Mouse (Mus musculus): ENCODE measurements around the gene Arsg. TPM values are rescaled to one million over a fixed set of nuclear protein-coding genes. Genes with fewer than 3 reads are reported as not detected.

Gene Arsg
- polyA plus RNA-seq (2015; fragmentation: Nextera tagmentation; extraction: Ambion mirVana), result 4.7 and 5.4 TPM in 2 replicates

DNA sequence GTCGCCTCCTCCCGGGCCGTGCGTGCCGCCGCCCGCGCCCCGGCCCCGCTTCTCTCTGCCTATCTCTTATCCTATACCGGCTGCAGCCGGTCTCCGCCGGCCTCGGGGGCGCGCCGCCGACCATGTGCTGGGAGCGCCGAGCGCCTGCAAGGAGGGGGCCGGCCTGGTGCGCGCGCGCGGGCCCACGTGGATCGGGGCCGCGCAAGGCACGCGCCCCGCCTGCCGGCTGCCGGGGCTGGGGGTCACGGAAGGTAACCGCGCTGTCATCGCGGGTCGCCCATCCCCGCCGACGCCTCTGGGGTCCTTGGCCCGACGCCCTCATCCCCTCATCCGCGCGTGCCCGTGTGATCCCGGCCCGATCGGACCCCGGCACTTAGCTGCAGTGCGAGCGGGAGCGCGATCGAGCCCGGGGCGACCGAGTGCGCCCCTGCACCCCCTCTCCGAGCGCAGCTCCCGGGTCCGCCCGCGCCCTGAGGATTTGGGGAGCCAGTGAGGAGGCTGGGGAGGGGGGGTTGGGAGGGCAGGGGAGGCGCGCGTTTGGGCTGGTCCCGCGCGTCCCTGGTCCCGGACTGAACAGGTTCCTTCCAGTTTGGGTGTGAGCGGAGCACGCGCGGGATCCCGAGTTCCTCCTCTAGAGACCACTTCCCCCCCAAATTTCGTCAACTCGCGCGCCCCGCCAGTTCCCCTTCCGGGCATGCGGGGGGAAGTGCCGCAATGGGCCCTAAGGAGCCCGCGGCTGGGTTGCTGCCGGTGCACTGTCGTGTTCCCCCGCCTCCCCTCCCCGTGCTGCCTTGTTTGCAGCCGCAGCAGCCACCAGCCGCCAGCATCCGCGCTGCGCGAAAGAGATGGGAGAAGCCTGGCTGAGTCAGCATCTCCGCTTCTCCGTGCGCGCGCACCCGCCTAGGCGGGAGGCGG lies at the start of gene Arsg, which contains the start of gene Slc16a6:
TSS of gene Arsg (plus strand) at position 204 of the 915 bp plus-strand sequence.
TSS of gene Slc16a6 (minus strand) at position 428 of the 915 bp plus-strand sequence.
- Histone ChIP-seq H3K27ac (peak within 1 kb of the TSS; percentile 93), H3K4me3 (replicated peaks) (peak within 1 kb of the TSS; percentile 73), H3K4me2 (peak within 1 kb of the TSS; percentile 96), H3K9me3 (replicated peaks) (no peaks in the 10 kb centered on the region), H3K9ac (peak within 1 kb of the TSS; percentile 94), H3K36me3 (no peaks in the 10 kb centered on the region), H3K4me1 (peaks cover 50% of the 10 kb centered on the region), H3K27me3 (0 out of 2 replicates have a peak, but pooled peaks cover 4% of the 10 kb centered on the region)
- ATAC-seq (replicated peaks; ENCODE audit: low FRiP score), result peak; percentile 90
- under 1% methylated on average over 105 of the region's 111 CpGs for WGBS

GRCm38 (mm10) chr11:109425392-109426271 lies 47.5 kb upstream of the Arsg start, which contains the start of gene Amz2:
TSS of gene Amz2 (plus strand) at chr11:109425946.
- H3K4me2 ChIP-seq, result peak within 1 kb of the TSS; percentile 75
- H3K27ac ChIP-seq, result peak within 1 kb of the TSS; percentile 95
- ATAC-seq (replicated peaks; ENCODE audit: low FRiP score), result peak; percentile 98
- no peaks in the 10 kb centered on the region for H3K27me3 ChIP-seq
- peaks cover 23% of the 10 kb centered on the region for H3K36me3 ChIP-seq
- H3K4me1 ChIP-seq, result peaks cover 13% of the 10 kb centered on the region
- WGBS, result under 1% methylated on average over 65 of the region's 65 CpGs
- H3K9ac ChIP-seq, result peak within 1 kb of the TSS; percentile 67
- H3K4me3 ChIP-seq (replicated peaks), result peak within 1 kb of the TSS; percentile 73
- H3K9me3 ChIP-seq (replicated peaks), result no peaks in the 10 kb centered on the region

DNA sequence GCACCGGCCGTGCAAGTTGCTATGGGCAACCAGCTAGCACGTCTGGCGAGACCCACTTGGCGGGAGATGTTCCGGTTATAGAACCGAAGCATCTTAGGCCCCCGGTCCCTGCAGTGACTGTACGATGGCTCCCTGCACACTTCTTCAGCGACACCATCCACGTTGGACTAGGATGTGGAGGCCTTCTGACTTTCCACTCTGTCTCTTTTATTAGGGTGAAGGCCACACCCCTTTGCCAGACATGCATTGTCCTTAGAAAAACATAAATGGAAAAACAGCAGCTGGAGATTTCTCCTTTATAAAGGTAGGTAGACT lies 46.9 kb upstream of the Arsg start:
- Histone ChIP-seq H3K4me1 (peaks cover 13% of the 10 kb centered on the region), H3K36me3 (peaks cover 29% of the 10 kb centered on the region), H3K9ac (peak overlapping the region; percentile 67), H3K27ac (peak overlapping the region; percentile 95), H3K9me3 (replicated peaks) (no peaks in the 10 kb centered on the region), H3K4me2 (peak overlapping the region; percentile 75), H3K4me3 (replicated peaks) (peak overlapping the region; percentile 73), H3K27me3 (no peaks in the 10 kb centered on the region)
- no peak for ATAC-seq (replicated peaks; ENCODE audit: low FRiP score)
- WGBS, result 0% methylated on average over 11 of the region's 11 CpGs

DNA sequence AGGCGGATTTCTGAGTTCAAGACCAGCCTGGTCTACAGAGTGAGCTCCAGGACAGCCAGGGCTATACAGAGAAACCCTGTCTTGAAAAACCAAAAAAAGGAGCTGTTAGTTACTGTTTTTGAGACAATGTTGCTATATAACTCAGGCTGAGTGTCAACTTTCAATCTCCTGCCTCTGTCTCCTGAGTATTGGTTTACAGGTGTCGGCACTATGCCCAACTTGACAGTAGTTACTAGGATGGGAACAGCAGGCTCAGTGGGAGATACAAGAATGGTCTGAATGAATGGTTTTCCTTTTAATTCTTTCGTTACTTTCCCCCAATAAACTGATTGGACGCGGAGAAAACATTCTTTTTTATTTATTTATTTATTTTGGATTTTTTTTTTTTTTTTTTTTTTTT lies 45.8 kb upstream of the Arsg start:
- peaks cover 38% of the 10 kb centered on the region for H3K36me3 ChIP-seq
- no peak for ATAC-seq (replicated peaks; ENCODE audit: low FRiP score)
- WGBS, result 92% methylated on average over 5 of the region's 5 CpGs
- no peak overlapping the region for H3K4me3 ChIP-seq (replicated peaks)
- H3K4me2 ChIP-seq, result peak overlapping the region; percentile 75; the same call in 1 of the 2 replicates
- no peaks in the 10 kb centered on the region for H3K27me3 ChIP-seq
- H3K4me1 ChIP-seq, result peaks cover 16% of the 10 kb centered on the region
- H3K9ac ChIP-seq, result no peak overlapping the region
- no peak overlapping the region for H3K27ac ChIP-seq
- H3K9me3 ChIP-seq (replicated peaks), result no peaks in the 10 kb centered on the region

DNA sequence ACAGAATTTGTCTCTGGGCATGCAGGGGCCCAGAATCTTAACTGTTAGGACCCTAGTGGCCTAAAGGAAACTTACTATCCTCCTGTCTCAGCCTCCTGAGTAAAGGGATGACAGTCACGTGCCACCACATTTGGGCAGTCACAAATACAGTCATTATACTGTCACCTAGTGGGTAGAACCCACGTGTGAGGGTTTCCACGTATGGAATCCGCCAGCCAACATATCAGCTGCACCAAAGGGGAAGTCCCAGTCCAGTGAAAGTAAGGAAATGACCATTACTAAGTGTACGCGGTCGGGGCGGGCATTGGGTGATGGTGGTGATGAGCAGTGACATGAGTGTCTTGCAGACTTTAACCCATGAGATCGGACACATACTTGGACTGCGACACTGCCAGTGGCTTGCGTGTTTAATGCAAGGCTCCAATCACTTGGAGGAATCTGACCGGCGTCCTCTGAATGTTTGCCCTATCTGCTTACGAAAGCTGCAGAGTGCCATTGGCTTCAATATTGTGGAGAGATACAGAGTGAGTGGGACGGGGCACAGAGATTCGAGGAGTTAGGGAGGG lies 38.9 kb upstream of the Arsg start:
- WGBS, result 92% methylated on average over 16 of the region's 16 CpGs

GRCm38 (mm10) chr11:109436889-109437288 lies 36.3 kb upstream of the Arsg start:
- no peak overlapping the region for H3K9ac ChIP-seq
- no peak for ATAC-seq (replicated peaks; ENCODE audit: low FRiP score)
- 71% methylated on average over 7 of the region's 8 CpGs for WGBS

More for the DNA sequence above, 38.9 kb upstream of the Arsg start:
- H3K9ac ChIP-seq, result no peak overlapping the region
- H3K27ac ChIP-seq, result no peak overlapping the region
- no peaks in the 10 kb centered on the region for H3K9me3 ChIP-seq (replicated peaks)
- H3K4me2 ChIP-seq, result no peak overlapping the region
- ATAC-seq (replicated peaks; ENCODE audit: low FRiP score), result no peak
- peaks cover 4% of the 10 kb centered on the region for H3K4me1 ChIP-seq
- H3K36me3 ChIP-seq, result peaks cover 81% of the 10 kb centered on the region
- no peaks in the 10 kb centered on the region for H3K27me3 ChIP-seq
- H3K4me3 ChIP-seq (replicated peaks), result no peak overlapping the region

GRCm38 (mm10) chr11:109439209-109439608 lies 34.0 kb upstream of the Arsg start:
- H3K27me3 ChIP-seq, result no peaks in the 10 kb centered on the region
- 0 out of 2 replicates have a peak overlapping the region, but pooled peaks have one; percentile 43 for H3K27ac ChIP-seq
- peak overlapping the region; percentile 80 for H3K4me2 ChIP-seq
- H3K4me1 ChIP-seq, result peaks cover 16% of the 10 kb centered on the region
- H3K36me3 ChIP-seq, result peaks cover 41% of the 10 kb centered on the region
- no peaks in the 10 kb centered on the region for H3K9me3 ChIP-seq (replicated peaks)
- 27% methylated on average over 5 of the region's 5 CpGs for WGBS
- peak overlapping the region; percentile 55 for H3K4me3 ChIP-seq (replicated peaks)
- ATAC-seq (replicated peaks; ENCODE audit: low FRiP score), result peak; percentile 38
- no peak overlapping the region for H3K9ac ChIP-seq

More at GRCm38 (mm10) chr11:109436889-109437288, 36.3 kb upstream of the Arsg start:
- Histone ChIP-seq H3K4me1 (peaks cover 16% of the 10 kb centered on the region), H3K4me2 (no peak overlapping the region), H3K27me3 (no peaks in the 10 kb centered on the region), H3K4me3 (replicated peaks) (no peak overlapping the region), H3K27ac (no peak overlapping the region), H3K9me3 (replicated peaks) (no peaks in the 10 kb centered on the region), H3K36me3 (peaks cover 57% of the 10 kb centered on the region)

GRCm38 (mm10) chr11:109439829-109440340 lies 33.3 kb upstream of the Arsg start:
- Histone ChIP-seq H3K4me3 (replicated peaks) (peak overlapping the region; percentile 55), H3K9me3 (replicated peaks) (no peaks in the 10 kb centered on the region), H3K4me1 (peaks cover 16% of the 10 kb centered on the region), H3K9ac (peak overlapping the region; percentile 44), H3K27ac (peak overlapping the region; percentile 43; the same call in 1 of the 2 replicates), H3K4me2 (peak overlapping the region; percentile 80), H3K36me3 (peaks cover 35% of the 10 kb centered on the region), H3K27me3 (no peaks in the 10 kb centered on the region)
- 1% methylated on average over 32 of the region's 32 CpGs for WGBS
- ATAC-seq (replicated peaks; ENCODE audit: low FRiP score), result peak; percentile 88

DNA sequence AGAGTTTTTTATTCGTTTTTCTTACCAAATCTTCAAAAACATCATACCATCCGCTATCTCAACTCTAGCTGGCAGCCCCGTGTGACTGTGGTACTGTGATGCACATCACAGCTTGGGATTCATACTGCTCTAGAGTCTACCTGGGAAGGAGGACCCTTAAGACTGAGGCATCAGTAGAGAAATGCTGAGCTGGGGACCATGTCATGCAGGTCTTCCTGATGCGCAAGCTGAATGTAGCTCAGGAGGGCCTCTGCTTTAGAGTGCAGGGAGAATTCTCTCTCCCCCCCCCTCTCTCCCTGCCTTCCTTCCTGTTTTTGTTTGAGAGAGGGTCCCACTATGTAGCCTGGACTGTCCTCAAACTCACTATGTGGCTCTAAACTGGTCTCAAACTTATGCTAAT lies 32.5 kb upstream of the Arsg start:
- no peak for ATAC-seq (replicated peaks; ENCODE audit: low FRiP score)
- peak overlapping the region; percentile 80 for H3K4me2 ChIP-seq
- peaks cover 16% of the 10 kb centered on the region for H3K4me1 ChIP-seq
- 0 out of 2 replicates have a peak overlapping the region, but pooled peaks have one; percentile 44 for H3K9ac ChIP-seq
- no peak overlapping the region for H3K27ac ChIP-seq
- no peaks in the 10 kb centered on the region for H3K9me3 ChIP-seq (replicated peaks)
- WGBS, result 64% methylated on average over 4 of the region's 4 CpGs
- peaks cover 27% of the 10 kb centered on the region for H3K36me3 ChIP-seq
- H3K4me3 ChIP-seq (replicated peaks), result peak overlapping the region; percentile 55
- no peaks in the 10 kb centered on the region for H3K27me3 ChIP-seq

DNA sequence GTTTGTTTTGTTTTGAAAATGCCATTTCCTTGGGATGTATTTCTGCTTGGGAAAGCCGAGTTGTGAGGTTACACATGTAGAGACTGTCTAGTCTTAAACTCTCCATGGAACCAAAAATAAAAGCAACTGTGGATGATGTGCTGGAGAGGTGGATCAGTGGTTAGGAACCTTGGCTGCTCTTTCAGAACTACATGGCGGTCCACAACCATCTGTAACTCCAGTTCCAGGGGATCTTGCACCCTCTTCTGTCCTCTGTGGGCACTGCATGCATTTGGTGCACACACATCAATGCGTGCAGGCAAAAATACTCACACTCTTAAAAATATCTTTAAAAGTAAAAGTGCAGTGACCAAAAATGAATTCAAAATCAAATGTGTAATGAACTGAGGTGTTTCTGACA lies 32.1 kb upstream of the Arsg start:
- Histone ChIP-seq H3K4me3 (replicated peaks) (no peak overlapping the region), H3K4me1 (peaks cover 16% of the 10 kb centered on the region), H3K36me3 (peaks cover 22% of the 10 kb centered on the region), H3K4me2 (peak overlapping the region; percentile 80; the same call in 1 of the 2 replicates), H3K27ac (no peak overlapping the region), H3K9ac (no peak overlapping the region), H3K9me3 (replicated peaks) (no peaks in the 10 kb centered on the region), H3K27me3 (no peaks in the 10 kb centered on the region)
- no peak for ATAC-seq (replicated peaks; ENCODE audit: low FRiP score)
- WGBS, result 64% methylated on average over 3 of the region's 3 CpGs

DNA sequence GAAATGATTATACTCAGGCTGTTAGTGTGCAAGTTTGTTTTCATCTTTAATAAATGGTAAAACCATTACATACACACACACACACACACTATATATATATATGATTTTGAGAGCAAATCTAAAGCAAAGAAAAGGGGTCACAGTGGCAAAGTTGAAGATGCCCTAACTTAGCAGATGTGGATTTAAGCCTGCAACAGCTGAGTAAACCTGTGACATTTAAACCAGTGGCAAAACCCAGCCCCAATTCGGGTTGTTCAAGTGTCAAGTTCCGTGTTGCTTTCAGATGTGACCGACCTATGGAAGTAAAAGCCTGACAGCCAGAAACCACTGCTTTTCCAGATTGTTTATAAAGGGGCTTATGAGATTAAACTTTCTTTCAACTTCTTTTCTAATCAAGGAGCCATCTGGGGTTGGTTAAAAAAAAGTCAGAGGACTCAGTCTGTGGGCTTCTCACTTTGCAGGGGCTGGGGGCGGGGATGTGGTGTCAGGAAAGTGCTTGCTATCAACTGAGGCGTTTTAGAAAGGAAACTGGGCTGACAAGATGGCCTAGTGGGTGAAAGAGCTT lies 30.9 kb upstream of the Arsg start:
- H3K27me3 ChIP-seq, result no peaks in the 10 kb centered on the region

More for the DNA sequence above, 30.9 kb upstream of the Arsg start:
- no peak overlapping the region for H3K27ac ChIP-seq
- WGBS, result 34% methylated on average over 5 of the region's 5 CpGs
- H3K4me2 ChIP-seq, result no peak overlapping the region
- H3K9me3 ChIP-seq (replicated peaks), result no peaks in the 10 kb centered on the region
- no peak overlapping the region for H3K4me3 ChIP-seq (replicated peaks)
- peaks cover 12% of the 10 kb centered on the region for H3K36me3 ChIP-seq
- H3K9ac ChIP-seq, result no peak overlapping the region
- peaks cover 16% of the 10 kb centered on the region for H3K4me1 ChIP-seq
- ATAC-seq (replicated peaks; ENCODE audit: low FRiP score), result no peak
